ENCODE assay signal across 8 mouse cellular contexts in genomic region chr2:26020714-26021560, GRCm38 (mm10). TPM values are rescaled to one million over a fixed set of nuclear protein-coding genes. Genes with fewer than 3 reads are reported as not detected.
DNase-seq lines count a peak whose midpoint lies in the region; ATAC-seq and TF ChIP-seq lines count a peak whose summit lies in the region.

No protein-coding gene starts in this region.

- peak overlapping the region; percentile 85 for H3K27ac ChIP-seq in embryonic facial prominence, embryonic 10.5 days (replicated peaks)
- peak overlapping the region; percentile 92 for H3K27ac ChIP-seq in liver, embryonic 11.5 days (ENCODE audit: low read depth, low read length)
- peak overlapping the region; percentile 85 for H3K27ac ChIP-seq in midbrain, postnatal 0 days (ENCODE audit: low read depth, low read length)

- WGBS in embryonic facial prominence, embryonic 10.5 days: 2% methylated on average over 38 of the region's 38 CpGs
- WGBS in liver, embryonic 11.5 days: 3% methylated on average over 38 of the region's 38 CpGs
- 3% methylated on average over 38 of the region's 38 CpGs for WGBS in midbrain, postnatal 0 days

- H3K27me3 ChIP-seq in embryonic facial prominence, embryonic 10.5 days (replicated peaks; ENCODE audit: low read depth, poor library complexity, severe bottlenecking): no peaks in the 10 kb centered on the region
- no peaks in the 10 kb centered on the region for H3K27me3 ChIP-seq in liver, embryonic 11.5 days (replicated peaks; ENCODE audit: control insufficient read depth, insufficient read depth, low read length)
- H3K27me3 ChIP-seq in midbrain, postnatal 0 days (ENCODE audit: insufficient read depth, low read length): no peaks in the 10 kb centered on the region

- peak overlapping the region; percentile 84 for H3K9ac ChIP-seq in liver, embryonic 11.5 days (ENCODE audit: low read depth, low read length)
- peak overlapping the region; percentile 78 for H3K9ac ChIP-seq in midbrain, postnatal 0 days (replicated peaks; ENCODE audit: low read length, poor library complexity, severe bottlenecking)

- peaks cover 17% of the 10 kb centered on the region for H3K4me1 ChIP-seq in embryonic facial prominence, embryonic 10.5 days
- H3K4me1 ChIP-seq in liver, embryonic 11.5 days (replicated peaks; ENCODE audit: control insufficient read depth, insufficient read depth, low read length): peaks cover 33% of the 10 kb centered on the region
- peaks cover 10% of the 10 kb centered on the region; the same call in 1 of the 2 replicates for H3K4me1 ChIP-seq in midbrain, postnatal 0 days (ENCODE audit: insufficient read depth, low read length)

- DNase-seq in CD4-positive, CD25-positive, alpha-beta regulatory T cell, adult 2 months (ENCODE audit: low read depth, low spot score): peak; percentile 6
- DNase-seq in embryonic facial prominence, embryonic 10.5 days (ENCODE audit: low spot score): peak; percentile 59
- DNase-seq in kidney, postnatal 10 days: peak; percentile 66
- no peak for DNase-seq in liver, embryonic 11.5 days (ENCODE audit: low spot score)
- DNase-seq in midbrain, postnatal 0 days (ENCODE audit: low spot score): peak; percentile 65
- DNase-seq in urinary bladder, adult 2 months (ENCODE audit: low spot score): peak; percentile 43

- H3K9me3 ChIP-seq in embryonic facial prominence, embryonic 10.5 days: no peaks in the 10 kb centered on the region
- no peaks in the 10 kb centered on the region for H3K9me3 ChIP-seq in liver, embryonic 11.5 days (ENCODE audit: control insufficient read depth, low read length)
- H3K9me3 ChIP-seq in midbrain, postnatal 0 days (ENCODE audit: low read length): no peaks in the 10 kb centered on the region

- peak overlapping the region; percentile 75 for H3K4me2 ChIP-seq in liver, embryonic 11.5 days
- peak overlapping the region; percentile 86 for H3K4me2 ChIP-seq in midbrain, postnatal 0 days (ENCODE audit: low read depth, low read length, poor library complexity, severe bottlenecking)

- ATAC-seq in activated CD4-positive, CD25-positive, alpha-beta regulatory T cell, adult 4 months: peak; percentile 54
- ATAC-seq in granulocyte monocyte progenitor cell, adult 5-6 weeks (replicated peaks; ENCODE audit: poor library complexity, severe bottlenecking): peak; percentile 24; the same call in 1 of the 2 replicates
- peak; percentile 50 for ATAC-seq in liver, embryonic 11.5 days (replicated peaks; ENCODE audit: low FRiP score)
- ATAC-seq in midbrain, postnatal 0 days (ENCODE audit: low FRiP score): peak; percentile 39; the same call in 1 of the 2 replicates

- peaks cover 6% of the 10 kb centered on the region for H3K36me3 ChIP-seq in embryonic facial prominence, embryonic 10.5 days (replicated peaks)
- peaks cover 5% of the 10 kb centered on the region; the same call in 1 of the 2 replicates for H3K36me3 ChIP-seq in liver, embryonic 11.5 days (ENCODE audit: control insufficient read depth, insufficient read depth, low read length)
- H3K36me3 ChIP-seq in midbrain, postnatal 0 days (ENCODE audit: insufficient read depth, low read length): 0 out of 2 replicates have a peak, but pooled peaks cover 3% of the 10 kb centered on the region

- TF ChIP-seq CTCF in midbrain, postnatal 0 days (IDR thresholded peaks at IDR 0.05): no peak

- peak overlapping the region; percentile 89 for H3K4me3 ChIP-seq in embryonic facial prominence, embryonic 10.5 days
- peak overlapping the region; percentile 90 for H3K4me3 ChIP-seq in liver, embryonic 11.5 days (ENCODE audit: low read depth, low read length)
- peak overlapping the region; percentile 78 for H3K4me3 ChIP-seq in midbrain, postnatal 0 days (ENCODE audit: low read depth, low read length)

RNA-seq across cellular contexts. Expression of gene Ubac1, which starts 0.6 kb away (rescaled TPM):
- 10 to 100 TPM; 14.0 to 17.0 TPM for polyA plus RNA-seq in activated CD4-positive, CD25-positive, alpha-beta regulatory T cell, adult 4 months (2017; shearing (Covaris generic))
- polyA plus RNA-seq in embryonic facial prominence, embryonic 10.5 days (2016; fragmentation: Nextera tagmentation; extraction: Ambion mirVana): 94.9 and 95.9 TPM in 2 replicates
- 45.2 and 61.7 TPM in 2 replicates for total RNA-seq in granulocyte monocyte progenitor cell, adult 5-6 weeks (2014; fragmentation: Nextera tagmentation)
- total RNA-seq in granulocyte monocyte progenitor cell, adult 5-6 weeks (2017): 33.0 and 48.3 TPM in 2 replicates
- polyA plus RNA-seq in liver, embryonic 11.5 days (2014; fragmentation: Nextera tagmentation; extraction: Ambion mirVana): 290 and 303 TPM in 2 replicates
- total RNA-seq in midbrain, postnatal 0 days (2014; rRNA removed): 100 and 123 TPM in 2 replicates
- polyA plus RNA-seq in midbrain, postnatal 0 days (2015; fragmentation: Nextera tagmentation; extraction: Ambion mirVana): 151 and 158 TPM in 2 replicates
- polyA plus RNA-seq in urinary bladder, adult 2 months (2012; rRNA removed): 56.6 and 62.4 TPM in 2 replicates

RNA-seq across cellular contexts. Expression of gene Camsap1, which starts 37.9 kb away (rescaled TPM):
- polyA plus RNA-seq in activated CD4-positive, CD25-positive, alpha-beta regulatory T cell, adult 4 months (2017; shearing (Covaris generic)): 1 to 10 TPM; 4.5 to 8.8 TPM
- polyA plus RNA-seq in embryonic facial prominence, embryonic 10.5 days (2016; fragmentation: Nextera tagmentation; extraction: Ambion mirVana): 36.1 and 41.9 TPM in 2 replicates
- 14.8 and 21.9 TPM in 2 replicates for total RNA-seq in granulocyte monocyte progenitor cell, adult 5-6 weeks (2014; fragmentation: Nextera tagmentation)
- total RNA-seq in granulocyte monocyte progenitor cell, adult 5-6 weeks (2017): 8.3 and 12.9 TPM in 2 replicates
- polyA plus RNA-seq in liver, embryonic 11.5 days (2014; fragmentation: Nextera tagmentation; extraction: Ambion mirVana): 14.2 and 14.5 TPM in 2 replicates
- 141 and 157 TPM in 2 replicates for total RNA-seq in midbrain, postnatal 0 days (2014; rRNA removed)
- polyA plus RNA-seq in midbrain, postnatal 0 days (2015; fragmentation: Nextera tagmentation; extraction: Ambion mirVana): 57.5 and 61.3 TPM in 2 replicates
- 7.4 and 12.4 TPM in 2 replicates for polyA plus RNA-seq in urinary bladder, adult 2 months (2012; rRNA removed)
